Mouse (Mus musculus) neutrophil, adult 59 days (primary cell): Measurements from ENCODE around the gene R3hdm2. TPM values are rescaled to one million over a fixed set of nuclear protein-coding genes. Genes with fewer than 3 reads are reported as not detected.

Source experiments
- total RNA-seq, 2 experiments: library from RNA; stranded (reverse); gene quantifications; 1 replicate in 1 of 2; 2 replicates in 1 of 2; pipeline ENCODE4 v1.2.4; 2023

Gene R3hdm2
- total RNA-seq = 100 to 1,000 TPM in 1 of 2 experiments, 10 to 100 TPM in 1; 88.4 to 109 TPM

GRCm38 (mm10) chr10:127380251-127380691 lies at the start of gene R3hdm2:
Gene R3hdm2, plus strand, starts transcription at chr10:127380327.

GRCm38 (mm10) chr10:127341891-127342639 lies 38.1 kb upstream of the R3hdm2 start, which contains the start of gene Gli1:
Gene Gli1, minus strand, starts transcription at chr10:127341974.

GRCm38 (mm10) chr10:127353909-127354895 lies 25.9 kb upstream of the R3hdm2 start, which contains the start of gene Inhbe:
Gene Inhbe, minus strand, starts transcription at chr10:127354411.

GRCm38 (mm10) chr10:127369834-127370820 lies 10.0 kb upstream of the R3hdm2 start, which contains the start of gene Inhbc:
Gene Inhbc, minus strand, starts transcription at chr10:127370431.

GRCm38 (mm10) chr10:127500894-127501893 lies 121.1 kb downstream of the R3hdm2 start, which contains the start of gene Stac3:
Gene Stac3, plus strand, starts transcription at chr10:127501686.

GRCm38 (mm10) chr10:127514764-127515163 lies 134.6 kb downstream of the R3hdm2 start, which contains the start of gene Ndufa4l2:
Gene Ndufa4l2, plus strand, starts transcription at chr10:127514967.

GRCm38 (mm10) chr10:127522088-127522581 lies 142.0 kb downstream of the R3hdm2 start, which contains the start of gene Shmt2:
Gene Shmt2, minus strand, starts transcription at chr10:127522444.

GRCm38 (mm10) chr10:127534036-127534928 lies 154.2 kb downstream of the R3hdm2 start, which contains the start of gene Nxph4:
Gene Nxph4, minus strand, starts transcription at chr10:127534559.

Other genes starting within 250 kb of the R3hdm2 start
- gene B4galnt1, start 215.1 kb upstream of the R3hdm2 start, total RNA-seq = 100 to 1,000 TPM; 104 to 113 TPM
- not detected for gene Slc26a10, start 199.7 kb upstream of the R3hdm2 start, total RNA-seq
- under 1 TPM; 0.56 to 0.73 TPM for gene Arhgef25, start 190.2 kb upstream of the R3hdm2 start, total RNA-seq
- gene Dtx3, start 184.6 kb upstream of the R3hdm2 start, total RNA-seq = 10 to 100 TPM; 13.1 to 15.4 TPM
- 10 to 100 TPM; 27.5 to 28.8 TPM for gene Pip4k2c, start 168.7 kb upstream of the R3hdm2 start, total RNA-seq
- under 1 TPM; 0.26 to 0.58 TPM for gene Kif5a, start 117.0 kb upstream of the R3hdm2 start, total RNA-seq
- gene Dctn2, start 114.0 kb upstream of the R3hdm2 start, total RNA-seq = 100 to 1,000 TPM; 106 to 116 TPM
- gene Mbd6, start 91.3 kb upstream of the R3hdm2 start, total RNA-seq = 100 to 1,000 TPM; 141 to 142 TPM
- 10 to 100 TPM; 35.8 to 38.0 TPM for gene Mars, start 68.5 kb upstream of the R3hdm2 start, total RNA-seq
- 100 to 1,000 TPM; 264 to 270 TPM for gene Arhgap9, start 58.4 kb upstream of the R3hdm2 start, total RNA-seq
- not detected for gene Gli1, start 38.4 kb upstream of the R3hdm2 start, total RNA-seq
- not detected for gene Inhbe, start 25.9 kb upstream of the R3hdm2 start, total RNA-seq
- not detected for gene Inhbc, start 9.9 kb upstream of the R3hdm2 start, total RNA-seq
- gene Stac3, start 121.4 kb downstream of the R3hdm2 start, total RNA-seq = 1 to 10 TPM; 1.7 to 4.4 TPM
- gene Ndufa4l2, start 134.6 kb downstream of the R3hdm2 start, total RNA-seq = not detected
- gene Shmt2, start 142.1 kb downstream of the R3hdm2 start, total RNA-seq = 10 to 100 TPM; 26.5 to 28.3 TPM
- gene Nxph4, start 154.2 kb downstream of the R3hdm2 start, total RNA-seq = not detected
- 100 to 1,000 TPM in 1 of 2 experiments, 10 to 100 TPM in 1; 82.2 to 126 TPM for gene Lrp1, start 240.8 kb downstream of the R3hdm2 start, total RNA-seq